Mouse (Mus musculus) ES-E14 (cell line): ENCODE data around the gene Cep152. TPM values are rescaled to one million over a fixed set of nuclear protein-coding genes. Genes with fewer than 3 reads are reported as not detected.
A peak's percentile ranks its signal among the peaks of the same experiment; 100 is the strongest.

ENCODE experiments used
- DNase-seq: peaks from one replicate; pipeline ENCODE4 v3.0.0-alpha.2; 2013; ENCODE audit warnings: low read depth, low spot score
- H3K27ac ChIP-seq: 2 replicates; pipeline ENCODE4 v1.5.1; 2012; ENCODE audit warnings: low read depth, mild to moderate bottlenecking, low read length, moderate library complexity, mixed read lengths; ENCODE audit not compliant: poor library complexity, insufficient read depth, severe bottlenecking
- H3K36me3 ChIP-seq: 2 replicates; pipeline ENCODE4 v1.6.1; 2012; ENCODE audit warnings: mild to moderate bottlenecking, low read length, moderate library complexity, mixed read lengths; ENCODE audit not compliant: control insufficient read depth, poor library complexity, insufficient read depth, severe bottlenecking
- H3K4me1 ChIP-seq, 2 experiments: fragments of 150-350 bp in 1 of 2; sonication (generic) in 1 of 2; 2 replicates each; pipeline ENCODE4 v1.6.1; 2012; ENCODE audit warnings: low read length in 2 of 2, mild to moderate bottlenecking in 1 of 2, mixed read lengths in 1 of 2; ENCODE audit not compliant: control insufficient read depth in 2 of 2, insufficient read depth in 2 of 2, poor library complexity in 1 of 2
- H3K4me3 ChIP-seq, 2 experiments: fragments of 150-350 bp in 1 of 2; sonication (generic) in 1 of 2; 2 replicates each; pipeline ENCODE4 v1.5.1; 2012; ENCODE audit warnings: low read length in 2 of 2, low read depth in 1 of 2, mild to moderate bottlenecking in 1 of 2, mixed read lengths in 1 of 2; ENCODE audit not compliant: insufficient read depth in 1 of 2, poor library complexity in 1 of 2, severe bottlenecking in 1 of 2
- H3K9ac ChIP-seq: 2 replicates; pipeline ENCODE4 v1.6.1; 2012; ENCODE audit warnings: low read depth, mild to moderate bottlenecking, low read length, mixed read lengths; ENCODE audit not compliant: poor library complexity, insufficient read depth, severe bottlenecking
- H3K9me3 ChIP-seq: fragments of 150-350 bp; sonication (generic); 2 replicates; pipeline ENCODE4 v1.6.1; 2012; ENCODE audit warnings: low read depth, mild to moderate bottlenecking, low read length; ENCODE audit not compliant: control insufficient read depth, insufficient read depth
- CHD2 ChIP-seq: IDR thresholded peaks from 2 replicates; pipeline ENCODE4 v1.6.1; 2014; ENCODE audit warnings: mild to moderate bottlenecking, low read depth, low read length, inconsistent platforms
- HCFC1 ChIP-seq: IDR thresholded peaks from 2 replicates; pipeline ENCODE4 v1.6.1; 2012; ENCODE audit warnings: low read length, inconsistent platforms, borderline replicate concordance; ENCODE audit not compliant: insufficient read depth
- MAFK ChIP-seq: IDR thresholded peaks from 2 replicates; pipeline ENCODE4 v1.6.1; 2014; ENCODE audit warnings: mild to moderate bottlenecking, low read depth, low read length, inconsistent platforms; ENCODE audit not compliant: insufficient read depth
- ZC3H11A ChIP-seq: IDR thresholded peaks from 2 replicates; pipeline ENCODE4 v1.6.1; 2012; ENCODE audit warnings: low read depth, mild to moderate bottlenecking, inconsistent platforms, low read length, borderline replicate concordance
- ZNF384 ChIP-seq: IDR thresholded peaks from 2 replicates; pipeline ENCODE4 v1.6.1; 2012; ENCODE audit warnings: low read depth, low read length, inconsistent platforms
- in situ Hi-C, 2 experiments: fragments of 600-800 bp; cut with MboI; formaldehyde crosslinking; loops; one replicate each; pipeline ENCODE4 v1.15.1; 2025; ENCODE audit warnings: low sequenced_read_pairs in 2 of 2, inconsistent platforms in 1 of 2; ENCODE audit not compliant: unreplicated experiment in 2 of 2
- total RNA-seq: library from RNA; depleted of rRNA; stranded (reverse); fragments of 300-350 nt; gene quantifications from 2 replicates; pipeline ENCODE4 v1.2.3, GENCODE M21; 2012

Cep152 gene
- total RNA-seq, 1 experiment = 12.5 TPM

- no peak for DNase-seq
- TF ChIP-seq ZNF384 = no peak
- TF ChIP-seq MAFK = no peak
- TF ChIP-seq HCFC1 = no peak
- TF ChIP-seq ZC3H11A = no peak
- Histone ChIP-seq H3K4me3 (no peak overlapping the region), H3K4me1 (no peaks in the 10 kb centered on the region), H3K36me3 (peaks cover 36% of the 10 kb centered on the region), H3K9ac (no peak overlapping the region), H3K9me3 (no peaks in the 10 kb centered on the region), H3K27ac (no peak overlapping the region)
- in situ Hi-C loops = no loop called here
These were observed 18.6 kb downstream of the Cep152 start for GRCm38 (mm10) chr2:125606220-125606845.

GRCm38 (mm10) chr2:125604646-125605045, 20.3 kb downstream of the Cep152 start:
- no peak; the same call in 1 of the 2 replicates for TF ChIP-seq ZC3H11A
- no peak for TF ChIP-seq CHD2
- TF ChIP-seq MAFK = no peak
- TF ChIP-seq HCFC1 = no peak
- TF ChIP-seq ZNF384 = no peak
- Histone ChIP-seq H3K9ac (no peak overlapping the region), H3K4me1 (no peaks in the 10 kb centered on the region), H3K9me3 (no peaks in the 10 kb centered on the region), H3K27ac (no peak overlapping the region), H3K4me3 (no peak overlapping the region), H3K36me3 (peaks cover 34% of the 10 kb centered on the region)
- in situ Hi-C loops = no loop called here
- DNase-seq = peak; percentile 21

GRCm38 (mm10) chr2:125602970-125603369, 21.9 kb downstream of the Cep152 start:
- Histone ChIP-seq H3K9me3 (no peaks in the 10 kb centered on the region), H3K36me3 (peaks cover 31% of the 10 kb centered on the region), H3K9ac (no peak overlapping the region), H3K4me1 (no peaks in the 10 kb centered on the region), H3K4me3 (no peak overlapping the region), H3K27ac (no peak overlapping the region)
- TF ChIP-seq ZC3H11A (no peak), CHD2 (no peak), ZNF384 (no peak), MAFK (no peak), HCFC1 (no peak)
- in situ Hi-C loops = no loop called here
- DNase-seq = no peak

- Histone ChIP-seq H3K4me3 (no peak overlapping the region), H3K9ac (no peak overlapping the region), H3K4me1 (no peaks in the 10 kb centered on the region), H3K36me3 (peaks cover 33% of the 10 kb centered on the region), H3K27ac (no peak overlapping the region), H3K9me3 (no peaks in the 10 kb centered on the region)
- DNase-seq = no peak
- TF ChIP-seq MAFK (no peak), HCFC1 (no peak), CHD2 (no peak), ZC3H11A (no peak), ZNF384 (no peak)
- in situ Hi-C loops = no loop called here
These were observed 26.0 kb downstream of the Cep152 start for GRCm38 (mm10) chr2:125598958-125599357.

- TF ChIP-seq ZC3H11A = no peak
- TF ChIP-seq ZNF384 = no peak
- no peak for TF ChIP-seq HCFC1
- no peak for TF ChIP-seq CHD2
- no peak for TF ChIP-seq MAFK
- Histone ChIP-seq H3K9ac (no peak overlapping the region), H3K27ac (no peak overlapping the region), H3K36me3 (peaks cover 27% of the 10 kb centered on the region), H3K4me3 (no peak overlapping the region), H3K4me1 (no peaks in the 10 kb centered on the region), H3K9me3 (no peaks in the 10 kb centered on the region)
- DNase-seq = no peak
- in situ Hi-C loops = no loop called here
These were observed 26.7 kb downstream of the Cep152 start for GRCm38 (mm10) chr2:125598251-125598650.
